Mouse (Mus musculus): ENCODE results near the gene Ascc1. TPM values are rescaled to one million over a fixed set of nuclear protein-coding genes. Genes with fewer than 3 reads are reported as not detected.

Gene Ascc1
- polyA plus RNA-seq, 1 experiment from 2014 or later = 48.4 TPM

DNA sequence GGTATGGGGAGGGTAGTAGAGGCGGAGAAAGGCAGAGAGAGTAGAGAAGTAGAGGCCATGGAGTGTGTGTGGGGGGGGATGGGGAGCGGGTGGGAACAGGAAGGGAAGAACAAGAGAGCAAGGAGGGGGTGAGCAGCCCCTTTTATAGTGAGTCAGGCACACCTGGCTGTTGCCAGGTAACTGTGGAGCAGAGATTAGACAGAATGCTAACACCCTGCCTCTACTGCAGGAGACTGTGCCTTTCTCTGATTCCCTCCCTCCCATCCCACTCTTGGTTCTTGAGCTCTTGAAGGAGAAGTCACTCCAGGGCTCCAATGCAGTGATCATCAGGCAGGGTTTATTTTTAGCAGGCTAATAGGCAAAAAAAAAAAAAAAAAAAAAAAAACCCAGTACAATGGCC lies 30.0 kb downstream of the Ascc1 start:
- Histone ChIP-seq H3K4me1 (ENCODE audit: control insufficient read depth, insufficient read depth, low read length) (peaks cover 14% of the 10 kb centered on the region), H3K4me2 (ENCODE audit: low read length) (no peak overlapping the region), H3K27me3 (ENCODE audit: control insufficient read depth, insufficient read depth, low read length) (no peaks in the 10 kb centered on the region), H3K4me3 (replicated peaks; ENCODE audit: low read depth, low read length) (no peak overlapping the region), H3K27ac (replicated peaks; ENCODE audit: low read depth, low read length) (peak overlapping the region; percentile 67), H3K9me3 (ENCODE audit: control insufficient read depth, low read length) (no peaks in the 10 kb centered on the region), H3K36me3 (ENCODE audit: control insufficient read depth, insufficient read depth, low read length) (no peaks in the 10 kb centered on the region), H3K9ac (replicated peaks; ENCODE audit: low read length) (no peak overlapping the region)
- peak; percentile 31 for DNase-seq
- no peak for ATAC-seq (ENCODE audit: low FRiP score, low TSS enrichment)
- 56% methylated on average over 2 of the region's 2 CpGs for WGBS

DNA sequence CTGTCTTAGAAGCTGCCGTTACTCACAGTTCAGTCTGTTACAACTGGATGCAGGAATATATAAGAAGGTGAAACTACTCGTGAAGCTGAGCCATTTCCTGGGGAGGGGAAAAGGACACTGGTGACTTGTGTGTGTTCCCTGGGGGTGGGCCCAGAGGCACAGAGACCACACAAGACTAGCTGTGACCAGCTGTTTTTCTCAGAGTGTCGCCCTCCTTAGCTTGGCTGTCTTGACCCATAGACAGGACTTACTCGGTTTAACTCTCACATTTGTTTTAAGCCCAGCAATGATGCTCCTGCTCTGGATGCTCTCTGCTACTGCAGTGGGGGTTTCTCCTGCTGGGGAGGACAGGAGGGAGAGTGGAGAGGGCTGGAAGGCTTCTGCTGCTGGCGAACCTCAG lies 30.5 kb downstream of the Ascc1 start:
- Histone ChIP-seq H3K27me3 (ENCODE audit: control insufficient read depth, insufficient read depth, low read length) (no peaks in the 10 kb centered on the region), H3K4me3 (replicated peaks; ENCODE audit: low read depth, low read length) (no peak overlapping the region), H3K27ac (replicated peaks; ENCODE audit: low read depth, low read length) (0 out of 2 replicates have a peak overlapping the region, but pooled peaks have one; percentile 13), H3K4me1 (ENCODE audit: control insufficient read depth, insufficient read depth, low read length) (peaks cover 14% of the 10 kb centered on the region), H3K36me3 (ENCODE audit: control insufficient read depth, insufficient read depth, low read length) (no peaks in the 10 kb centered on the region), H3K9ac (replicated peaks; ENCODE audit: low read length) (no peak overlapping the region), H3K9me3 (ENCODE audit: control insufficient read depth, low read length) (no peaks in the 10 kb centered on the region), H3K4me2 (ENCODE audit: low read length) (no peak overlapping the region)
- DNase-seq = no peak
- no peak for ATAC-seq (ENCODE audit: low FRiP score, low TSS enrichment)
- 39% methylated on average over 5 of the region's 5 CpGs for WGBS

DNA sequence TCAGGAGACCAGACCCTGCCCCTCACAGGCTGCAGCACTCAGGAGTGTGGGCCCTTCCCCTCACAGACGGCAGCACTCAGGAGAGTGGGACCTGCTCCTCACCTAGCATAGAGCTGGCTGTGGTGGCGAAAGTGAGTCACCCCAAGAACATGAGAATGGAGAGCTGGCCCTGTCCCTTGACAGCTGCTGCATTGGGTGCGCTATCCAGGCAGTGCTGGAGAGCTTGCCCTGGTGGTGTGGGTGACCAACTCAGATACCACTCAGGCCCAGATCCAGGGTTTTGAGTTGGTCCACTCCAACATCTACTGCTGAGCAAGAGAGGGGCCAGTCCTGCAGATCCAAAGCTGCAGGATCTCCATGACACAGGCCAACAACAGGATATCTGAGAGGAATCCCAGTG lies 32.0 kb downstream of the Ascc1 start:
- H3K27me3 ChIP-seq (ENCODE audit: control insufficient read depth, insufficient read depth, low read length) = no peaks in the 10 kb centered on the region
- no peaks in the 10 kb centered on the region for H3K36me3 ChIP-seq (ENCODE audit: control insufficient read depth, insufficient read depth, low read length)
- no peak overlapping the region for H3K9ac ChIP-seq (replicated peaks; ENCODE audit: low read length)
- peaks cover 14% of the 10 kb centered on the region for H3K4me1 ChIP-seq (ENCODE audit: control insufficient read depth, insufficient read depth, low read length)
- ATAC-seq (ENCODE audit: low FRiP score, low TSS enrichment) (no peak), DNase-seq (no peak)
- no peaks in the 10 kb centered on the region for H3K9me3 ChIP-seq (ENCODE audit: control insufficient read depth, low read length)
- H3K4me2 ChIP-seq (ENCODE audit: low read length) = no peak overlapping the region
- WGBS = 82% methylated on average over 3 of the region's 3 CpGs
- H3K4me3 ChIP-seq (replicated peaks; ENCODE audit: low read depth, low read length) = no peak overlapping the region
- H3K27ac ChIP-seq (replicated peaks; ENCODE audit: low read depth, low read length) = no peak overlapping the region

DNA sequence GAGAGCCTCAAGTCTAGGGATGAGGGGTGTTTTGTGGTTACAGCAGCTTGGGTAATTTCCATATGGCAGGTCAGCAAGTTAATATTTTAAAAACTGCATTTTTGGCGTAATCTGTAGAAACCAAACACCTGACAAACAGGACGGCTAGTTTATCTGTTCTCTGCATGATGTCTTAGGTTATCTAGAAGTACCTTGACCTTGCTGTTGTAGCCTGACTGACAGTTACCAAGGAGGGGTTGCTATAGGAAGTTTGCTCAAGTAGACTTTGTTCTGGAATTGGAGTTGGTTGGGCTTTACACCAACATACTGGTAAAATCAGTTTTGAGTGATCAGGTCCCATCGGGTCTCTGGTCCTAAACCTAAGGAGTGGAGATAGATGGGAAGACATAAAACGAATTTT lies 33.1 kb downstream of the Ascc1 start:
- H3K36me3 ChIP-seq (ENCODE audit: control insufficient read depth, insufficient read depth, low read length) = no peaks in the 10 kb centered on the region
- H3K9me3 ChIP-seq (ENCODE audit: control insufficient read depth, low read length) = no peaks in the 10 kb centered on the region
- no peak overlapping the region for H3K4me2 ChIP-seq (ENCODE audit: low read length)
- H3K27ac ChIP-seq (replicated peaks; ENCODE audit: low read depth, low read length) = no peak overlapping the region
- H3K9ac ChIP-seq (replicated peaks; ENCODE audit: low read length) = no peak overlapping the region
- no peak for DNase-seq
- no peak overlapping the region for H3K4me3 ChIP-seq (replicated peaks; ENCODE audit: low read depth, low read length)
- H3K27me3 ChIP-seq (ENCODE audit: control insufficient read depth, insufficient read depth, low read length) = no peaks in the 10 kb centered on the region
- 84% methylated on average over 4 of the region's 4 CpGs for WGBS
- ATAC-seq (ENCODE audit: low FRiP score, low TSS enrichment) = no peak
- H3K4me1 ChIP-seq (ENCODE audit: control insufficient read depth, insufficient read depth, low read length) = peaks cover 14% of the 10 kb centered on the region

DNA sequence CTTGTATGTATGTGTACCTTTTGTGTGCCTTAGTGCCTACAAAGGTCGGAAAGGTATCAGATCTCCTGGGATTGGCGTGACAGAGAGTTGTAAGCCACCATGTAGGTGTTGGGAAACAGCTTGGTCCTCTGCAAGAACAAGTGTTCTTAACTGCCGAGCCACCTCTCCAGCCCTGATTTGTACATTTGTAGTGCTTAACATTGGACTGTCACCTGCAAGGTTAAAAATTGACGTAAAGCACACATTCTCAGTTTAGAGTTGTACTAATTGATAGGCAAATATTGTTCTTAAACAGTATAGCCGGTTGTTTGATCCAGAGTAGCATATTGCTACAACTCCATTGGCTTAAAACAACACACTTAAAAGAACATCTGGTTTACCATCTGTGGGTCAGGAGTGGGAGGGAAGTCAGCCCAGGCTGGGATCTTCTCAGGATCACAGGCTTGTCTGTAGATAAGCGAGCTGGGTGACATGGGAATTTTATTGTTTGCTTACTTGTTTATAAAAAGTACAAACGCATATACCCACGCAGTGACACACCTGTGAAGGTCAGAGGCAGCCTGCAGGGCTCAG lies 39.8 kb downstream of the Ascc1 start:
- H3K27ac ChIP-seq (replicated peaks; ENCODE audit: low read depth, low read length) = no peak overlapping the region
- DNase-seq (no peak), ATAC-seq (ENCODE audit: low FRiP score, low TSS enrichment) (no peak)
- H3K4me2 ChIP-seq (ENCODE audit: low read length) = no peak overlapping the region
- H3K4me3 ChIP-seq (replicated peaks; ENCODE audit: low read depth, low read length) = no peak overlapping the region
- no peaks in the 10 kb centered on the region for H3K36me3 ChIP-seq (ENCODE audit: control insufficient read depth, insufficient read depth, low read length)
- H3K27me3 ChIP-seq (ENCODE audit: control insufficient read depth, insufficient read depth, low read length) = no peaks in the 10 kb centered on the region
- no peaks in the 10 kb centered on the region for H3K9me3 ChIP-seq (ENCODE audit: control insufficient read depth, low read length)
- 92% methylated on average over 8 of the region's 8 CpGs for WGBS
- peaks cover 3% of the 10 kb centered on the region; the same call in 1 of the 2 replicates for H3K4me1 ChIP-seq (ENCODE audit: control insufficient read depth, insufficient read depth, low read length)
- no peak overlapping the region for H3K9ac ChIP-seq (replicated peaks; ENCODE audit: low read length)

DNA sequence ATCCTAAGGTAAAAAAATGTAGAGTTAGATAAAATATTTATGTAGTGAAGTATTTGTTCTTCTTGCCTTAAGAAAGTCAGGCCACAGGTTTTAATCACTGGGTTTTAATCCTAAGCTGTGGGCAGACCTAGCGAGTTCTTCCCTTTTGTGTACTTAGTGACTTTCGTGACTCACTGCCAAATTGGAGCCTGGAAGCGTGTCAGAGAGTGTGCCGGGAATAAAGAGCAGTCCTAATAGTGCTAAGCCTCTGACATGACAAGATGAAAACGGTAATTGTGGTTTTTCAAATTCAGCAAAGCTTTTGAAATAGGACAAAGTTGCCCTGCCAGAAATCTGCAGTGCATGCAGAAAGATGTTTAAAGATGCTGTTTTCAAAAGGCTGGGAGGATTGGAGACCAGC lies 44.1 kb downstream of the Ascc1 start:
- Histone ChIP-seq H3K4me3 (replicated peaks; ENCODE audit: low read depth, low read length) (no peak overlapping the region), H3K27me3 (ENCODE audit: control insufficient read depth, insufficient read depth, low read length) (no peaks in the 10 kb centered on the region), H3K27ac (replicated peaks; ENCODE audit: low read depth, low read length) (no peak overlapping the region), H3K9ac (replicated peaks; ENCODE audit: low read length) (no peak overlapping the region), H3K4me1 (ENCODE audit: control insufficient read depth, insufficient read depth, low read length) (peaks cover 3% of the 10 kb centered on the region; the same call in 1 of the 2 replicates), H3K4me2 (ENCODE audit: low read length) (no peak overlapping the region), H3K36me3 (ENCODE audit: control insufficient read depth, insufficient read depth, low read length) (peaks cover 8% of the 10 kb centered on the region; the same call in 1 of the 2 replicates), H3K9me3 (ENCODE audit: control insufficient read depth, low read length) (no peaks in the 10 kb centered on the region)
- ATAC-seq (ENCODE audit: low FRiP score, low TSS enrichment) (no peak), DNase-seq (peak; percentile 70)
- WGBS = 15% methylated on average over 5 of the region's 5 CpGs

DNA sequence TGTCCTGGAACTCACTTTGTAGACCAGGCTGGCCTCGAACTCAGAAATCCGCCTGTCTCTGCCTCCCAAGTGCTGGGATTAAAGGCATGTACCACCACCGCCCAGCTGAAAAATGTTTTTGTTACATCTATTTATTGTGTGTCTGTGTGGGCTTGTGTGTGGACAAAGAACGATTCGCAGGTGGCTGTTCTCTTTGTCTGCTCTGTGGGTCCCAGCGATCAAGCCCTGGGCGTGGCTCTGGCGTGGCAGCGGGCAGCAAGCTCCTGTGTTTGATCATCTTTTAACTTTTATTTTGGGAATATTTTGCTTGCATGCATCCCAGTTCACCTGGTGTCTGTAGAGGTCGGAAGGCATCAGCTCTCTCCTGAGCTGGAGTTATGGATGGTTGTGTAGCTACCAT lies 48.0 kb downstream of the Ascc1 start:
- WGBS = 94% methylated on average over 10 of the region's 10 CpGs
- Histone ChIP-seq H3K9ac (replicated peaks; ENCODE audit: low read length) (no peak overlapping the region), H3K27ac (replicated peaks; ENCODE audit: low read depth, low read length) (no peak overlapping the region), H3K36me3 (ENCODE audit: control insufficient read depth, insufficient read depth, low read length) (peaks cover 8% of the 10 kb centered on the region; the same call in 1 of the 2 replicates), H3K4me3 (replicated peaks; ENCODE audit: low read depth, low read length) (no peak overlapping the region), H3K27me3 (ENCODE audit: control insufficient read depth, insufficient read depth, low read length) (no peaks in the 10 kb centered on the region), H3K4me1 (ENCODE audit: control insufficient read depth, insufficient read depth, low read length) (peaks cover 3% of the 10 kb centered on the region; the same call in 1 of the 2 replicates), H3K9me3 (ENCODE audit: control insufficient read depth, low read length) (no peaks in the 10 kb centered on the region), H3K4me2 (ENCODE audit: low read length) (no peak overlapping the region)
- no peak for ATAC-seq (ENCODE audit: low FRiP score, low TSS enrichment)
- no peak for DNase-seq

DNA sequence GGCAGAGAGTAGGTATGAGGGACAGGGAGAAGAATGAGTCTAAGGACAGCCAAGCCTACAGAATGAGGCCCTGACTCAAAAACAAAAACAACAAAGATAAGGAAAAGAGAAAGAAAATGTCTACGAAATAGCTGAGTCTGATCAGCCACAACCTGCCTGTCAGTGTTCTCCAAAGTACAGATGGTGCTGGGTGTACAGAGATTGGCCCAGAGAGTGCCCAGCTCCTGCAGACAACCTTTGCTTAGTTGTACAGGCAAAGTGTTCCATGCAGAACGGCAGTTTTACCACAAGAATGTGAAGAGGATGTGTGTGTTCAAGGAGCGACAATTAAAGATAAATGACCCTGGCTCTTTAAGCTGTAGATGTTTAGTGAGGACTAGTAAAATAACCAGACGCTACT lies 50.5 kb downstream of the Ascc1 start:
- ATAC-seq (ENCODE audit: low FRiP score, low TSS enrichment) (no peak), DNase-seq (no peak)
- 88% methylated on average over 4 of the region's 4 CpGs for whole genome bisulfite sequencing
- H3K27me3 ChIP-seq (ENCODE audit: control insufficient read depth, insufficient read depth, low read length) = no peaks in the 10 kb centered on the region
- peaks cover 8% of the 10 kb centered on the region; the same call in 1 of the 2 replicates for H3K36me3 ChIP-seq (ENCODE audit: control insufficient read depth, insufficient read depth, low read length)
- peaks cover 12% of the 10 kb centered on the region; the same call in 1 of the 2 replicates for H3K9me3 ChIP-seq (ENCODE audit: control insufficient read depth, low read length)
- no peak overlapping the region for H3K4me3 ChIP-seq (replicated peaks; ENCODE audit: low read depth, low read length)
- no peaks in the 10 kb centered on the region for H3K4me1 ChIP-seq (ENCODE audit: control insufficient read depth, insufficient read depth, low read length)
- no peak overlapping the region for H3K9ac ChIP-seq (replicated peaks; ENCODE audit: low read length)
- H3K4me2 ChIP-seq (ENCODE audit: low read length) = no peak overlapping the region
- no peak overlapping the region for H3K27ac ChIP-seq (replicated peaks; ENCODE audit: low read depth, low read length)

DNA sequence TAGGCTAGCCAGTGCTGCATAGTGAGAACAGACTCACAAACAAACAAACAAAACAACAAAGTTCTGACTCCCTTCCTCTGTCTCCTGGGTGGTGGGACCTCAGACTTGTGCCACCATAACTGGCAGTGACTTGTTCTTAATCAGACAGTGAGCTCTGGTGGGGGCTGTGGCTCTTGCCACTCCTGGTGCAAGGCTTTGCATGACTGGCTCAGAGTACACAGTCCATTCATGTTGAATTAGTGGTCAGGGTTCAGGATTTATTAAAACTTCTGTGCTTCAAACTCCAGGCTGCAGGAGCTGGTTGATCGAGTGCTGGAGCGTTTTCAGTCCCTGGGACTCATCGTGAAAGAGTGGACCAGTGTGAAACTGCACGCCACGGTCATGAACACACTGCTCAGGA lies 59.6 kb downstream of the Ascc1 start:
- DNase-seq (no peak), ATAC-seq (ENCODE audit: low FRiP score, low TSS enrichment) (no peak)
- Histone ChIP-seq H3K4me3 (replicated peaks; ENCODE audit: low read depth, low read length) (no peak overlapping the region), H3K9me3 (ENCODE audit: control insufficient read depth, low read length) (peaks cover 7% of the 10 kb centered on the region; the same call in 1 of the 2 replicates), H3K4me2 (ENCODE audit: low read length) (no peak overlapping the region), H3K27me3 (ENCODE audit: control insufficient read depth, insufficient read depth, low read length) (no peaks in the 10 kb centered on the region), H3K27ac (replicated peaks; ENCODE audit: low read depth, low read length) (no peak overlapping the region), H3K9ac (replicated peaks; ENCODE audit: low read length) (no peak overlapping the region), H3K4me1 (ENCODE audit: control insufficient read depth, insufficient read depth, low read length) (no peaks in the 10 kb centered on the region), H3K36me3 (ENCODE audit: control insufficient read depth, insufficient read depth, low read length) (peaks cover 11% of the 10 kb centered on the region)
- WGBS = 65% methylated on average over 5 of the region's 5 CpGs

All from midbrain, embryonic 14.5 days (tissue).